Mouse (Mus musculus) MEL (cell line): Measurements from ENCODE around the gene Bcat2.

ENCODE experiments used
- BHLHE40 ChIP-seq: IDR thresholded peaks from 2 replicates; pipeline ENCODE4 v1.6.1; 2012; ENCODE audit warnings: low read depth, mild to moderate bottlenecking, inconsistent platforms, low read length, improper control_type of control experiment, borderline replicate concordance
- CTCF ChIP-seq, 3 experiments: IDR thresholded peaks in 2 of 3; conservative IDR thresholded peaks in 1 of 3; 2 replicates each; pipeline ENCODE4 v1.5.1; 2011 to 2012; ENCODE audit warnings: low read length in 3 of 3, low read depth in 2 of 3, mild to moderate bottlenecking in 2 of 3, improper control_type of control experiment in 1 of 3, inconsistent platforms in 1 of 3, mixed read lengths in 1 of 3, moderate library complexity in 1 of 3; ENCODE audit not compliant: control insufficient read depth in 1 of 3, insufficient read depth in 1 of 3, poor library complexity in 1 of 3, severe bottlenecking in 1 of 3
- ELF1 ChIP-seq: IDR thresholded peaks from 2 replicates; pipeline ENCODE4 v1.6.1; 2014; ENCODE audit warnings: low read depth, mild to moderate bottlenecking, inconsistent platforms, low read length, improper control_type of control experiment, moderate library complexity
- EP300 ChIP-seq, 2 experiments: IDR thresholded peaks; 2 replicates each; pipeline ENCODE4 v1.6.1; 2011; ENCODE audit warnings: improper control_type of control experiment in 2 of 2, low read length in 2 of 2, low read depth in 1 of 2, mild to moderate bottlenecking in 1 of 2
- KAT2A ChIP-seq: conservative IDR thresholded peaks from 2 replicates; pipeline ENCODE4 v1.6.1; 2012; ENCODE audit warnings: low read depth, low read length, improper control_type of control experiment, inconsistent platforms
- MAZ ChIP-seq: IDR thresholded peaks from 2 replicates; pipeline ENCODE4 v1.6.1; 2012; ENCODE audit warnings: low read depth, mild to moderate bottlenecking, inconsistent platforms, low read length, improper control_type of control experiment
- POLR2A ChIP-seq, 2 experiments: IDR thresholded peaks; 2 replicates each; pipeline ENCODE4 v1.6.1; 2011 to 2012; ENCODE audit warnings: low read length in 2 of 2, mild to moderate bottlenecking in 2 of 2, control low read depth in 1 of 2, improper control_type of control experiment in 1 of 2, low read depth in 1 of 2, moderate library complexity in 1 of 2; ENCODE audit not compliant: control insufficient read depth in 1 of 2, insufficient read depth in 1 of 2, poor library complexity in 1 of 2
- RAD21 ChIP-seq: IDR thresholded peaks from 2 replicates; pipeline ENCODE4 v1.6.1; 2011; ENCODE audit warnings: mild to moderate bottlenecking, low read depth, low read length, improper control_type of control experiment
- RCOR1 ChIP-seq: IDR thresholded peaks from 2 replicates; pipeline ENCODE4 v1.6.1; 2012; ENCODE audit warnings: low read depth, mild to moderate bottlenecking, inconsistent platforms, low read length, improper control_type of control experiment
- UBTF ChIP-seq: IDR thresholded peaks from 2 replicates; pipeline ENCODE4 v1.6.1; 2012; ENCODE audit warnings: low read depth, mild to moderate bottlenecking, inconsistent platforms, low read length, improper control_type of control experiment, moderate library complexity, borderline replicate concordance; ENCODE audit not compliant: insufficient read depth

GRCm38 (mm10) chr7:45621443-45621842, 51.5 kb downstream of the Bcat2 start, which contains the start of gene Izumo1:
- TF ChIP-seq BHLHE40: no peak
- TF ChIP-seq KAT2A: peak; percentile 72
- no peak for TF ChIP-seq EP300 (IDR thresholded peaks at IDR 0.05; ENCODE audit: low read depth in 1 of 2, low read length in 2 of 2)
- no peak for TF ChIP-seq RCOR1
- TF ChIP-seq UBTF: no peak
- TF ChIP-seq CTCF (IDR thresholded peaks at IDR 0.05 in 2 of 3, conservative IDR thresholded peaks at IDR 0.05 in 1 of 3; ENCODE audit: control insufficient read depth in 1 of 3, insufficient read depth in 1 of 3, low read depth in 2 of 3, low read length in 3 of 3, poor library complexity in 1 of 3, severe bottlenecking in 1 of 3): no peak
- peak in 1 of 2 experiments; percentile 26; a peak in 1 of 4 replicates for TF ChIP-seq POLR2A (IDR thresholded peaks at IDR 0.05; ENCODE audit: control insufficient read depth in 1 of 2, insufficient read depth in 1 of 2, low read depth in 1 of 2, low read length in 2 of 2, poor library complexity in 1 of 2)
- no peak for TF ChIP-seq MAZ
- no peak for TF ChIP-seq RAD21
- peak; percentile 91 for TF ChIP-seq ELF1
